Mouse (Mus musculus): ENCODE results near the gene 2210407C18Rik.

Gene 2210407C18Rik

GRCm38 (mm10) chr11:58597837-58598236 is 18.0 kb downstream of the 2210407C18Rik start:
- no peak for DNase-seq

DNA sequence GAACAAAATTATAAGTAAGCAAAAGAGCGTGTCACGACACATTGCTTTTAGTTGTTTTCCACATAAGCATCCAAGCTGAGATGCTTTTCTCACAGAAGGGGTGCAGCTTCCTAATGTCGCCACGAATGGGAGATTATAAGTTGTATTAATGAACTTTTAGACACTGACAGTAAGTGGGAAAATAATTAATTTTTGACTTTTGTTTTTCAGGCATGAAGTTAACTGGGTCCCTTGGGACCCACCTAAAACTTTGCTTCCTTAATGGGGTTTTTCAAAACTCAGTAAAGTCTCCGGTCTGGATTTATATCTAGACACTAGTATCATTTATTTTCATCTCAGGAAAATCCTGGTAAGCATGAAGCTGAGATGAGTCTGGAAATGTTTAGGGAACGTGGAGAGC is 21.1 kb downstream of the 2210407C18Rik start, which contains the start of gene Olfr324:
Gene Olfr324 (plus strand): TSS at position 301 of the 400 bp plus-strand sequence.
- no peak for DNase-seq

DNA sequence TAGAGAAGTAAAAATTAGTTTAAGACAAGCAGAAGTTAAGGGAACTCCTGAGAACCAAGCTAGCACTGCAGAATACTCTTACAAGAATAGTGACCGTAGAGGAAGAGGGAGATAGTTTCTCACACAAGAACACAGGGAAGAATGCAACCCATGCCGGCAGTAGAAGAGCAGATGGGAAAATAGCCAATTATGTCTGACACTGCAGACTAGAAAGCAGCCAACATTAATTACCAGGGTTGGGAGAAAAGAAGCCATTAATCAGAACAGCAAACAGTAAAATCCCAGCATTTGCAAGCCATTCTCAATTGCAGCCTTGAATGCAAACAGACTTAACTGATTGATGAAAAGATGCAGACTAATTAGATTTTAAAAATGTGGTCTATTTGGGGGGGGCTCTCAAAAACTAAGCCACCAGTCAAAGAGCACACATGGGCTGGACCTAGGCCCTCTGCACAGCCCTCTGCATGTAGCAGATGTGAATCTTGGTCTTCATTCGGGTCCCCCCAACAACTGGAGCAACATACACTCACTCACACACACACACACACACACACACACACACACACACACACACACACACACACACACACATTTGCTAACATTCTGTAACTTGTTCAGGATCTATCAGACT is 27.1 kb downstream of the 2210407C18Rik start:
- no peak for DNase-seq

GRCm38 (mm10) chr11:58587898-58588348 is 28.0 kb downstream of the 2210407C18Rik start:
- DNase-seq = peak; percentile 43

GRCm38 (mm10) chr11:58578636-58579035 is 37.2 kb downstream of the 2210407C18Rik start:
- DNase-seq = no peak

DNA sequence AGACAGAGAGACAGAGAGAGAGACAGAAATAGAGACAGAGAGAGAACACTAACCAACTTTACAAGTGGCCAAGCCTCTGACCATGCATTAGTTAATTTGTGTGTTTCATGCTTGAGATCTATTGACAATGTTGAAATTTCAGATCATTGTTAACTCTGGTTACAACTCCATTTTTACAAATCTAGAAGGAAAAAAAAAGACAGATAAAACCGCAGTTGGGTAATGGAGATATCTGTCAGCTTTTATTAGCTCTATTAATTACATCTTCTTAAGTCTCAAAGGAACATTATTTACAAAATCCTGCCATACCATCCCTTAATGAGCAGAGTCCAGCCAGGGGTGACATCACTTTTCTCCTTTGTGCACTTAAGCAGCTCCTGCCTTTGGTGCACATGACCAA is 38.4 kb downstream of the 2210407C18Rik start, which contains the start of gene Olfr325:
Gene Olfr325 (plus strand): TSS at position 301 of the 400 bp plus-strand sequence.
- no peak for DNase-seq

- no peak for DNase-seq
These were observed 45.5 kb downstream of the 2210407C18Rik start, which contains the start of gene Olfr224 for GRCm38 (mm10) chr11:58570405-58570804. Gene Olfr224 (minus strand): TSS chr11:58570553.

Measured in embryo, embryonic 11 days (tissue).